Mouse (Mus musculus): Measurements from ENCODE around the gene Ppfia3. TPM values are rescaled to one million over a fixed set of nuclear protein-coding genes. Genes with fewer than 3 reads are reported as not detected.

The Ppfia3 gene
- 7.2 and 9.3 TPM in 2 replicates for polyA plus RNA-seq (2011; ENCODE audit: insufficient read depth, insufficient read length, low read depth, missing spikeins)

DNA sequence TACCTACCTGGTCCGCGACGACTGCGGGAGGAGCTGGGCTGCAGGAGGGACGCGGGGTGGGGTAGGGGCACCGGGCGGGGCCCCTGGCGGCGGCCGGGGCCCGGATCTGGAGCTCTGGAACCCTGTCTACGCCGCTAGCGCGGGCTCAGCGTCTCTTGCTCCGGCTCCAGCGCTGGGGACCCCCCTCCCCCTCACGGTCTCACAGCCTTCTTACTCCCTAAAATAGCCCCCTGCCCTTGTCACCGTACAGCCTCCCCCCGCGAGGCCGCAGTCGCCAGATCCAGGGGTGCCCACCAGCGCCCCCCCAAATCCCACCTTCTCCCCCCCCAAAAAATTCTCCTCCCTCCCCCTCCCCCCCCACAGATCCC lies at the start of gene Ppfia3:
Ppfia3 (minus strand) TSS at position 368 of the 368 bp plus-strand sequence.
- H3K9me3 ChIP-seq (replicated peaks; ENCODE audit: control insufficient read depth, insufficient read depth, low read length, poor library complexity, severe bottlenecking) = no peaks in the 10 kb centered on the region
- H3K27ac ChIP-seq (ENCODE audit: insufficient read depth, low read length) = no peak within 1 kb of the TSS
- H3K4me3 ChIP-seq (ENCODE audit: low read depth, low read length) = peak within 1 kb of the TSS; percentile 82
- no peak for TF ChIP-seq POLR2A (IDR thresholded peaks at IDR 0.05; ENCODE audit: insufficient read depth, low read length)
- no peak for TF ChIP-seq EP300 (IDR thresholded peaks at IDR 0.05; ENCODE audit: insufficient read depth, low read depth, low read length)
- no peak for TF ChIP-seq CTCF (IDR thresholded peaks at IDR 0.05; ENCODE audit: low read depth, low read length)
- H3K27me3 ChIP-seq (ENCODE audit: control insufficient read depth, insufficient read depth, low read length, poor library complexity, severe bottlenecking) = no peaks in the 10 kb centered on the region
- H3K36me3 ChIP-seq (ENCODE audit: control insufficient read depth, insufficient read depth, low read length, poor library complexity, severe bottlenecking) = no peaks in the 10 kb centered on the region
- peak within 1 kb of the TSS; percentile 76 for H3K9ac ChIP-seq (ENCODE audit: low read depth, poor library complexity, severe bottlenecking)
- H3K4me1 ChIP-seq (ENCODE audit: control insufficient read depth, insufficient read depth, low read length) = no peaks in the 10 kb centered on the region

DNA sequence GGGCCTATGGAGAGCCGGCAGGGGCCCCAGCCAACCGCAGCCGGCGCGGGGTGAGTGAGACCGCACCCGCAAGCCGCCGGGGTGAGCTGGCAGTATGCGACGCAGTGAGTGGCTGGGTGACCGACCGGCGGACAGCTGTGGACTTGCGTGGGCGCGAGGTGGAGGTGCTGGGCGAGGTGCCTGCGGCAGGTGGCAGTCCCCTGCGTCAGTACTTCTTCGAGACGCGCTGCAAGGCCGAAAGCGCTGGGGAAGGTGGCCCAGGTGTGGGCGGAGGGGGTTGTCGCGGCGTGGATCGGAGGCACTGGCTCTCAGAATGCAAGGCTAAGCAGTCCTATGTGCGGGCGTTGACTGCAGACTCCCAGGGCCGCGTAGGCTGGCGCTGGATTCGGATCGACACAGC lies 48.8 kb upstream of the Ppfia3 start:
- no peak overlapping the region for H3K27ac ChIP-seq (ENCODE audit: insufficient read depth, low read length)

DNA sequence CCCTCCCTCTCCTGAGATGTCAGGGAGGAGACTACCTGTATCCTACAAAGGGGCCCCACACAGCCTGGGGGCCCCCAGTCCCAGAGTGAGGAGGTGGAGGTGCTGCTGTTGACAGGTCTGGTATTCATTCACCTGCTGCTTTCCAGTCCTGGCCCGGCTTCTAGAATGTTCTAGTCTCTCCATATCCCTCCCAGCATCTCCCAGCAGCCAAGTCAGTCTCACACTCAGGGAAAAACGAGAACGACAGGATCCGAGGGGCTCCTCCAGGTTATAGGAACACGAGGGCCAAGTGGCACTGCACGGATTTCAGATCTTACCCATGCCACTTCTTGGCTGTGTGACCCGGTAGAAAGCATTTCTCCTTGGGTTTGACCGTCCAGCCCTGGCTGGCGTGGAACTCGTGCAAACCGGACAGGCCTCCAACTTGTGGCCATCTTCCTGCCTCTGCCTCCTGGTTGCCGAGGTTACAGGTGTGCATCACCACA lies 48.0 kb upstream of the Ppfia3 start:
- Histone ChIP-seq H3K9me3 (replicated peaks; ENCODE audit: control insufficient read depth, insufficient read depth, low read length, poor library complexity, severe bottlenecking) (no peaks in the 10 kb centered on the region), H3K4me3 (ENCODE audit: low read depth, low read length) (no peak overlapping the region), H3K27me3 (ENCODE audit: control insufficient read depth, insufficient read depth, low read length, poor library complexity, severe bottlenecking) (no peaks in the 10 kb centered on the region), H3K36me3 (ENCODE audit: control insufficient read depth, insufficient read depth, low read length, poor library complexity, severe bottlenecking) (no peaks in the 10 kb centered on the region), H3K27ac (ENCODE audit: insufficient read depth, low read length) (no peak overlapping the region), H3K4me1 (ENCODE audit: control insufficient read depth, insufficient read depth, low read length) (peaks cover 10% of the 10 kb centered on the region), H3K9ac (ENCODE audit: low read depth, poor library complexity, severe bottlenecking) (no peak overlapping the region)
- no peak for TF ChIP-seq POLR2A (IDR thresholded peaks at IDR 0.05; ENCODE audit: insufficient read depth, low read length)
- TF ChIP-seq EP300 (IDR thresholded peaks at IDR 0.05; ENCODE audit: insufficient read depth, low read depth, low read length) = no peak
- no peak for TF ChIP-seq CTCF (IDR thresholded peaks at IDR 0.05; ENCODE audit: low read depth, low read length)

More for the DNA sequence above, 48.8 kb upstream of the Ppfia3 start:
- no peak for TF ChIP-seq POLR2A (IDR thresholded peaks at IDR 0.05; ENCODE audit: insufficient read depth, low read length)
- TF ChIP-seq EP300 (IDR thresholded peaks at IDR 0.05; ENCODE audit: insufficient read depth, low read depth, low read length) = no peak
- no peak for TF ChIP-seq CTCF (IDR thresholded peaks at IDR 0.05; ENCODE audit: low read depth, low read length)
- Histone ChIP-seq H3K9ac (ENCODE audit: low read depth, poor library complexity, severe bottlenecking) (peak overlapping the region; percentile 49), H3K27me3 (ENCODE audit: control insufficient read depth, insufficient read depth, low read length, poor library complexity, severe bottlenecking) (no peaks in the 10 kb centered on the region), H3K4me3 (ENCODE audit: low read depth, low read length) (peak overlapping the region; percentile 43), H3K4me1 (ENCODE audit: control insufficient read depth, insufficient read depth, low read length) (peaks cover 10% of the 10 kb centered on the region), H3K36me3 (ENCODE audit: control insufficient read depth, insufficient read depth, low read length, poor library complexity, severe bottlenecking) (no peaks in the 10 kb centered on the region), H3K9me3 (replicated peaks; ENCODE audit: control insufficient read depth, insufficient read depth, low read length, poor library complexity, severe bottlenecking) (no peaks in the 10 kb centered on the region)

DNA sequence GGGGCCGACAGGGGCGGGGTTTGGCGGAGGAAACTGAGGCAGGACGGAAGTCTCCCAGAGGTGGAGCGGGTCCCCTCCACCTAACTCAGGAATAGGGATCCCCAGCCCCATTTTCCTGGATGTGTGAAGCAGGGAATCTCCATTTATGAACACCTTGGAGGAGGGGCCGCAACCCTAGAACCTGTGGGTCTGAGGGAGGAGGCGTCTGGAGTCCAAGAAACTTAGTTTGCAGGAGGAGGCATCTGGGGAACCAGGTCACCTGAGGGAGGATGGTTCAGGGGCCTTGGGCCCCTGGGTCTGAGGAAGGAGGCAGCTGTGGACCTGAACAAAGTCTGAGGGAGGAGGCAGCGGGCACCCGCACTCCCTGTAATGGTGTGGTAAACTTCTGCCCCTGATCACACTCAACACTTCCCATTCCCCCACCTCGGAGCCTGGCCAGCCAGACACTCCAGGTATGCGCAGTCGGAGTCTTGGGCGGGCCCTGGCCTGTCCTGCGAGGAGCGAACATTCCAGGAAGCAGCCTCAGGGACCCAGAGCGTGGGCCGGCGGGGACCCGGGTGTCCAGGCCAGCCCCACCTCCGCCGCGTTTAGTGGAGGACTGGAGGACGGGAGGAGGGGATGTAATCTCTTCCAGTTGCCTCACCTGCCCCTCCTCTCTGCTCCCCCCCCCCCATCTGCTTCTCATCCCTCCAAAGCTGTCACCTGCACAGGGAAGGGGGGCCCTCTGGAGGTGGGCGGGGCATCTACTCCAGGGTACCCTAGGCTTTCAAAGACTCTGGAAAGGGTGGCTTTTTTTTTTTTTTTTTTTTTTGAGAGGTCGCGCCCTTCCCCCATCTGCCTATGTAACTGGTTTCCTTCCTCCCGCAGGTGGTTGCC lies 47.3 kb upstream of the Ppfia3 start:
- Histone ChIP-seq H3K36me3 (ENCODE audit: control insufficient read depth, insufficient read depth, low read length, poor library complexity, severe bottlenecking) (no peaks in the 10 kb centered on the region), H3K27me3 (ENCODE audit: control insufficient read depth, insufficient read depth, low read length, poor library complexity, severe bottlenecking) (no peaks in the 10 kb centered on the region), H3K4me3 (ENCODE audit: low read depth, low read length) (peak overlapping the region; percentile 58), H3K27ac (ENCODE audit: insufficient read depth, low read length) (peak overlapping the region; percentile 21), H3K9ac (ENCODE audit: low read depth, poor library complexity, severe bottlenecking) (peak overlapping the region; percentile 87), H3K9me3 (replicated peaks; ENCODE audit: control insufficient read depth, insufficient read depth, low read length, poor library complexity, severe bottlenecking) (no peaks in the 10 kb centered on the region), H3K4me1 (ENCODE audit: control insufficient read depth, insufficient read depth, low read length) (peaks cover 10% of the 10 kb centered on the region)
- peak; percentile 60 for TF ChIP-seq POLR2A (IDR thresholded peaks at IDR 0.05; ENCODE audit: insufficient read depth, low read length)
- TF ChIP-seq CTCF (IDR thresholded peaks at IDR 0.05; ENCODE audit: low read depth, low read length) = no peak

DNA sequence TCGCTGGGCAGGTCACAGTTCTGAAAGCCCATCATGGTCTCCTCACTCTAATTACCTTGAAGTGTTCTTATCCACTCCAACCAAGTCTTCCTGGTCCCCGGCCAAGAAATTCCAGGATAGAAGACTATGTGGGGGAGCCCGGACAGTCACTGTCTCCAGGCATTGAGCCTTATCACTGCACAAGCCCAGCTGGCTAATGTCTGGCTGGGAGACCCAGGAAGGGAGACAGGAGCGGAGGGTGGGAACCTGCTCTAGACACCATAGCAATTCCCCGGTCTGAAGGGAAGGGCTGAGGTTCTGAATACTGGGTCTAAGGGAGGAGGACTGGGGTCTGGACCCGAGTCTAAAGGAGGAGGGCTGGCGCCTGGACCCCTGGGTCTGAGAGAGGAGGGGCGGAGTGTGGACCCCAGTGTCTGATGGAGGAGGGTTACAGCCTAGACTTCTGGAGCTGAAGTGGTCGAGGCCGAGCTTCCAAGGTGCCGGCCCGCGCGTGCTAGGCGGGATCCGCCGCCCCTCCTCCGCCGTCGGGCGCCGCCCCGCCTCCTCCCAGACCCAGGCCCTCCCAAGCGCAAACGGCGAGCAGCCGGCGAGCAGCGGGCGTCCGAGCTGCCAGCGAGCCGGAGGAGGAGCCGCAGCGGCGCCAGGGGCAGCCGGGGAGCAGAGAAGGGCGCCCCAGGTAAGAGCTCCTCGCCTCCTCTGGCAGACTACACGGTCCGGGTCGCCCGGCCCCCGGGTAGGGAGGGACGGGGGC lies 46.5 kb upstream of the Ppfia3 start, which contains the start of gene Ntf5:
Ntf5 (plus strand) TSS at position 583 of the 751 bp plus-strand sequence.
- H3K4me1 ChIP-seq (ENCODE audit: control insufficient read depth, insufficient read depth, low read length) = peaks cover 10% of the 10 kb centered on the region
- peak within 1 kb of the TSS; percentile 58 for H3K4me3 ChIP-seq (ENCODE audit: low read depth, low read length)
- H3K27ac ChIP-seq (ENCODE audit: insufficient read depth, low read length) = peak within 1 kb of the TSS; percentile 29
- peak within 1 kb of the TSS; percentile 87 for H3K9ac ChIP-seq (ENCODE audit: low read depth, poor library complexity, severe bottlenecking)
- no peaks in the 10 kb centered on the region for H3K9me3 ChIP-seq (replicated peaks; ENCODE audit: control insufficient read depth, insufficient read depth, low read length, poor library complexity, severe bottlenecking)
- TF ChIP-seq EP300 (IDR thresholded peaks at IDR 0.05; ENCODE audit: insufficient read depth, low read depth, low read length) = no peak
- no peak for TF ChIP-seq POLR2A (IDR thresholded peaks at IDR 0.05; ENCODE audit: insufficient read depth, low read length)
- TF ChIP-seq CTCF (IDR thresholded peaks at IDR 0.05; ENCODE audit: low read depth, low read length) = no peak
- no peaks in the 10 kb centered on the region for H3K27me3 ChIP-seq (ENCODE audit: control insufficient read depth, insufficient read depth, low read length, poor library complexity, severe bottlenecking)
- H3K36me3 ChIP-seq (ENCODE audit: control insufficient read depth, insufficient read depth, low read length, poor library complexity, severe bottlenecking) = no peaks in the 10 kb centered on the region
